Mouse (Mus musculus): ENCODE measurements around the gene Crocc2.

Crocc2 gene

GRCm38 (mm10) chr1:93214612-93215011 lies 46.1 kb downstream of the Crocc2 start:
- DNase-seq (ENCODE audit: low read depth, low spot score), result no peak

GRCm38 (mm10) chr1:93216839-93217497 lies 48.4 kb downstream of the Crocc2 start:
- DNase-seq (ENCODE audit: low read depth, low spot score), result no peak

- DNase-seq (ENCODE audit: low read depth, low spot score), result no peak
Observed at GRCm38 (mm10) chr1:93217530-93217929, 49.0 kb downstream of the Crocc2 start.

GRCm38 (mm10) chr1:93220776-93221175 lies 52.3 kb downstream of the Crocc2 start:
- no peak for DNase-seq (ENCODE audit: low read depth, low spot score)

- DNase-seq (ENCODE audit: low read depth, low spot score), result no peak
Observed at GRCm38 (mm10) chr1:93223972-93224371, 55.4 kb downstream of the Crocc2 start.

- DNase-seq (ENCODE audit: low read depth, low spot score), result no peak
Observed at GRCm38 (mm10) chr1:93225226-93225625, 56.7 kb downstream of the Crocc2 start.

GRCm38 (mm10) chr1:93225731-93226520 lies 57.4 kb downstream of the Crocc2 start:
- no peak for DNase-seq (ENCODE audit: low read depth, low spot score)

- DNase-seq (ENCODE audit: low read depth, low spot score), result no peak
Observed at GRCm38 (mm10) chr1:93227303-93227975, 58.9 kb downstream of the Crocc2 start.

- DNase-seq (ENCODE audit: low read depth, low spot score), result no peak
Observed at GRCm38 (mm10) chr1:93227976-93228365, 59.4 kb downstream of the Crocc2 start.

- DNase-seq (ENCODE audit: low read depth, low spot score), result no peak
Observed at GRCm38 (mm10) chr1:93229221-93229620, 60.7 kb downstream of the Crocc2 start.

GRCm38 (mm10) chr1:93229626-93230025 lies 61.1 kb downstream of the Crocc2 start:
- DNase-seq (ENCODE audit: low read depth, low spot score), result no peak

GRCm38 (mm10) chr1:93235576-93236544 lies 67.3 kb downstream of the Crocc2 start, which contains the start of gene Sned1:
Gene Sned1 (plus strand): TSS chr1:93235841.
- DNase-seq (ENCODE audit: low read depth, low spot score), result peak; percentile 42

GRCm38 (mm10) chr1:93236545-93236924 lies 68.0 kb downstream of the Crocc2 start:
- no peak for DNase-seq (ENCODE audit: low read depth, low spot score)

- no peak for DNase-seq (ENCODE audit: low read depth, low spot score)
Observed at GRCm38 (mm10) chr1:93237676-93238075, 69.2 kb downstream of the Crocc2 start.

GRCm38 (mm10) chr1:93238201-93238600 lies 69.7 kb downstream of the Crocc2 start:
- no peak for DNase-seq (ENCODE audit: low read depth, low spot score)

- no peak for DNase-seq (ENCODE audit: low read depth, low spot score)
Observed at GRCm38 (mm10) chr1:93245936-93246335, 77.4 kb downstream of the Crocc2 start.

- DNase-seq (ENCODE audit: low read depth, low spot score), result no peak
Observed at GRCm38 (mm10) chr1:93252586-93252985, 84.1 kb downstream of the Crocc2 start.

GRCm38 (mm10) chr1:93255761-93256160 lies 87.2 kb downstream of the Crocc2 start:
- DNase-seq (ENCODE audit: low read depth, low spot score), result no peak

- DNase-seq (ENCODE audit: low read depth, low spot score), result no peak
Observed at GRCm38 (mm10) chr1:93257560-93257959, 89.0 kb downstream of the Crocc2 start.

GRCm38 (mm10) chr1:93267207-93267606 lies 98.7 kb downstream of the Crocc2 start:
- no peak for DNase-seq (ENCODE audit: low read depth, low spot score)

GRCm38 (mm10) chr1:93268246-93268645 lies 99.7 kb downstream of the Crocc2 start:
- no peak for DNase-seq (ENCODE audit: low read depth, low spot score)

Measured in brain, embryonic 18.5 days (tissue).